Mouse (Mus musculus) midbrain, embryonic 16.5 days (tissue): Measurements from ENCODE around the gene Rftn1. TPM values are rescaled to one million over a fixed set of nuclear protein-coding genes. Genes with fewer than 3 reads are reported as not detected.

Source experiments
- ATAC-seq: fragments of 200-750 bp; cut with Nextera tagmentation; 2 replicates; pipeline ENCODE4 v1.8.0; 2017; ENCODE audit warnings: moderate TSS enrichment
- H3K27ac ChIP-seq: fragments of 300-500 bp; sonication (generic); 2 replicates; pipeline ENCODE4 v1.5.1; 2014; ENCODE audit warnings: mild to moderate bottlenecking, low read length, mixed read lengths
- H3K27me3 ChIP-seq: fragments of 300-500 bp; sonication (generic); 2 replicates; pipeline ENCODE4 v1.6.1; 2014; ENCODE audit warnings: low read depth, low read length, mixed read lengths; ENCODE audit not compliant: control insufficient read depth, insufficient read depth
- H3K36me3 ChIP-seq: fragments of 300-500 bp; sonication (generic); 2 replicates; pipeline ENCODE4 v1.6.1; 2014; ENCODE audit warnings: mild to moderate bottlenecking, low read length, moderate library complexity, mixed read lengths; ENCODE audit not compliant: control insufficient read depth, insufficient read depth
- H3K4me1 ChIP-seq: fragments of 300-500 bp; sonication (generic); 2 replicates; pipeline ENCODE4 v1.6.1; 2014; ENCODE audit warnings: mild to moderate bottlenecking, low read length, mixed read lengths; ENCODE audit not compliant: control insufficient read depth, insufficient read depth
- H3K4me2 ChIP-seq: fragments of 300-500 bp; sonication (generic); 2 replicates; pipeline ENCODE4 v1.6.1; 2014; ENCODE audit warnings: mild to moderate bottlenecking, low read length, mixed read lengths
- H3K4me3 ChIP-seq: fragments of 300-500 bp; sonication (generic); 2 replicates; pipeline ENCODE4 v1.5.1; 2014; ENCODE audit warnings: low read depth, mild to moderate bottlenecking, low read length, moderate library complexity, mixed read lengths
- H3K9ac ChIP-seq: fragments of 300-500 bp; sonication (generic); 2 replicates; pipeline ENCODE4 v1.6.1; 2014; ENCODE audit warnings: low read depth, low read length, mixed read lengths
- H3K9me3 ChIP-seq: fragments of 300-500 bp; sonication (generic); replicated peaks from 2 replicates; pipeline ENCODE4 v1.6.1; 2014; ENCODE audit warnings: mild to moderate bottlenecking, low read length, mixed read lengths; ENCODE audit not compliant: control insufficient read depth, poor library complexity, severe bottlenecking
- WGBS: fragments of 180-500 bp; shearing (Covaris S2); extraction: QIAGEN DNeasy Blood & Tissue Kit; methylation state at CpG from one replicate; pipeline ENCODE4 v1.1.7; 2014; 5-methylcytosine and 5-hydroxymethylcytosine counted together
- polyA plus RNA-seq: library from polyadenylated mRNA; unstranded; fragments of >200 nt; fragmentation: Nextera tagmentation; extraction: Ambion mirVana; gene quantifications from 2 replicates; pipeline ENCODE4 v1.2.1, GENCODE M21; 2015

Gene Rftn1
- polyA plus RNA-seq, 1 experiment from 2014 or later = 28.2 TPM

- 57% methylated on average over 4 of the region's 4 CpGs for WGBS
- no peaks in the 10 kb centered on the region for H3K27me3 ChIP-seq
Observed at GRCm38 (mm10) chr17:50183300-50183699, 7.2 kb downstream of the Rftn1 start.

DNA sequence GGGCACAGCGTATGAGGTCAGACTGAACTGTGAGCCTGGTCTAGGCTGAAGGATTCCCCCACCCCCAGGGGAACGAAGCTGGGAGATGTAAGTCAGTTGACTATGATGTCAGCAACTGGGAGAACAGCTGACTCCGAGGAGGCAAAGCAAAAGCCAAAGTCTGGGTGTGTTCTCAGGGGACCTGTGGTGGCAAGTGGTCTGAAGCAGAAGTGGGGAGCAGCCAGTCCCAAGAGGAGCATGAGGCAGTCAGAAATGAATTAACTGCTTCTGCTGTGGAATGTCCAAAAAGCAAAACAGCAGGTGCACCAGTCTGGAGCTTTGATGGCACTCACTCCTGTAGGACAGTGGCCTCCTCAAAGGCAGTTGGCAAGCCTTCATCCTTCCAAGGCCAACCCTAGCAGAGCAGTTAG is 7.9 kb downstream of the Rftn1 start:
- no peak overlapping the region for H3K4me2 ChIP-seq
- no peaks in the 10 kb centered on the region for H3K36me3 ChIP-seq
- WGBS = 76% methylated on average over 3 of the region's 3 CpGs
- no peak for ATAC-seq
- H3K4me1 ChIP-seq = peaks cover 16% of the 10 kb centered on the region
- no peaks in the 10 kb centered on the region for H3K27me3 ChIP-seq
- no peak overlapping the region for H3K4me3 ChIP-seq
- H3K9ac ChIP-seq = no peak overlapping the region
- H3K9me3 ChIP-seq = no peaks in the 10 kb centered on the region
- no peak overlapping the region for H3K27ac ChIP-seq

More at GRCm38 (mm10) chr17:50183300-50183699, 7.2 kb downstream of the Rftn1 start:
- Histone ChIP-seq H3K36me3 (no peaks in the 10 kb centered on the region), H3K9ac (no peak overlapping the region), H3K9me3 (no peaks in the 10 kb centered on the region), H3K4me3 (no peak overlapping the region), H3K27ac (no peak overlapping the region), H3K4me1 (peaks cover 16% of the 10 kb centered on the region), H3K4me2 (no peak overlapping the region)
- no peak for ATAC-seq

- Histone ChIP-seq H3K9ac (no peak overlapping the region), H3K27ac (no peak overlapping the region), H3K27me3 (no peaks in the 10 kb centered on the region), H3K36me3 (no peaks in the 10 kb centered on the region), H3K4me2 (no peak overlapping the region), H3K4me3 (no peak overlapping the region), H3K4me1 (peaks cover 16% of the 10 kb centered on the region), H3K9me3 (no peaks in the 10 kb centered on the region)
- ATAC-seq = no peak
- 93% methylated on average over 4 of the region's 4 CpGs for WGBS
Observed at GRCm38 (mm10) chr17:50180899-50181570, 9.4 kb downstream of the Rftn1 start.

- 96% methylated on average over 3 of the region's 3 CpGs for WGBS
- Histone ChIP-seq H3K9me3 (no peaks in the 10 kb centered on the region), H3K27ac (no peak overlapping the region), H3K4me2 (no peak overlapping the region), H3K27me3 (no peaks in the 10 kb centered on the region), H3K9ac (no peak overlapping the region), H3K4me1 (0 out of 2 replicates have a peak, but pooled peaks cover 3% of the 10 kb centered on the region), H3K36me3 (no peaks in the 10 kb centered on the region), H3K4me3 (no peak overlapping the region)
- no peak for ATAC-seq
Observed at GRCm38 (mm10) chr17:50173776-50174175, 16.7 kb downstream of the Rftn1 start.

DNA sequence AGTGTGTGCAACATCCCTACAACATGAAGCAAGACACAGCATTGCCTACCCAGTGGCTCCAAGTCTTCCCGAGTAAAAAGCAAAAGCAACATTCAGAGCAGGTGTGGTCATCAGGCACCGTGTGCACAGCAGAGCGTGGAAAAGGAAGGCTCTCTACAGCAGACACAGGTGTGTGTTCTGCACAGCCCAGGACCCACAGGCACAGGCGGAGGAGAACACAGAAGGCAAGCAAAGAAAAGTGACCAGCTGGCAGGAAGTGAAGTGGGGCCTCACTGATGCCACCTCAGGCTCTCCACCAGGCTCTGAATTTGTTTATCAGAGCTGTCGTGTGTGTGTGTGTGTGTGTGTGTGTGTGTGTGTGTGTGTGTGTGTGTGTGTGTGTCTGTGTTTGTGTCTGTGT is 17.1 kb downstream of the Rftn1 start:
- no peak overlapping the region for H3K4me2 ChIP-seq
- 96% methylated on average over 5 of the region's 5 CpGs for WGBS
- H3K9ac ChIP-seq = no peak overlapping the region
- no peaks in the 10 kb centered on the region for H3K27me3 ChIP-seq
- H3K27ac ChIP-seq = no peak overlapping the region
- H3K4me3 ChIP-seq = no peak overlapping the region
- no peaks in the 10 kb centered on the region for H3K36me3 ChIP-seq
- ATAC-seq = no peak
- 0 out of 2 replicates have a peak, but pooled peaks cover 3% of the 10 kb centered on the region for H3K4me1 ChIP-seq
- H3K9me3 ChIP-seq = no peaks in the 10 kb centered on the region

DNA sequence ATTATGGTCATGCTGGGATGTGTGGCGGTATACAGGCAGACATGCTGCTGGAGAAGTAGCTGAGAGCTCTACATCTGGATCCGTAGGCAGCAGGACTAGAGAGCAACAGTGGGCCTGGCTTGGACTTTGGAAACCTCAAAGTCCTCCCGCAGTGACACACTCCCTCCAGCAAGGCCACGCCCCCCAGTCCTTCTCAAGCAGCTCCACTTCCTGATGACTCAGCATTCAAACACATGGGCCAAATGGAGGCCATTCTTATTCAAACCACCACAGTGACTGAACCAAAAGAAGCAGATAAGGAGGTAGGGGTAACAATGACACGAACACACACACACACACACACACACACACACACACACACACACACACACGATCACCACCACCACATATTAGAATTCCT is 17.7 kb downstream of the Rftn1 start:
- Histone ChIP-seq H3K27me3 (no peaks in the 10 kb centered on the region), H3K36me3 (peaks cover 2% of the 10 kb centered on the region; the same call in 1 of the 2 replicates), H3K4me2 (no peak overlapping the region), H3K4me1 (0 out of 2 replicates have a peak, but pooled peaks cover 3% of the 10 kb centered on the region), H3K27ac (no peak overlapping the region), H3K4me3 (no peak overlapping the region), H3K9ac (no peak overlapping the region), H3K9me3 (no peaks in the 10 kb centered on the region)
- 96% methylated on average over 6 of the region's 6 CpGs for WGBS
- no peak for ATAC-seq

- Histone ChIP-seq H3K27ac (no peak overlapping the region), H3K36me3 (peaks cover 2% of the 10 kb centered on the region; the same call in 1 of the 2 replicates), H3K4me2 (no peak overlapping the region), H3K9ac (no peak overlapping the region), H3K4me3 (no peak overlapping the region), H3K4me1 (0 out of 2 replicates have a peak, but pooled peaks cover 3% of the 10 kb centered on the region), H3K9me3 (no peaks in the 10 kb centered on the region), H3K27me3 (no peaks in the 10 kb centered on the region)
- no peak for ATAC-seq
- 66% methylated on average over 6 of the region's 6 CpGs for WGBS
Observed at GRCm38 (mm10) chr17:50170935-50171545, 19.4 kb downstream of the Rftn1 start.

DNA sequence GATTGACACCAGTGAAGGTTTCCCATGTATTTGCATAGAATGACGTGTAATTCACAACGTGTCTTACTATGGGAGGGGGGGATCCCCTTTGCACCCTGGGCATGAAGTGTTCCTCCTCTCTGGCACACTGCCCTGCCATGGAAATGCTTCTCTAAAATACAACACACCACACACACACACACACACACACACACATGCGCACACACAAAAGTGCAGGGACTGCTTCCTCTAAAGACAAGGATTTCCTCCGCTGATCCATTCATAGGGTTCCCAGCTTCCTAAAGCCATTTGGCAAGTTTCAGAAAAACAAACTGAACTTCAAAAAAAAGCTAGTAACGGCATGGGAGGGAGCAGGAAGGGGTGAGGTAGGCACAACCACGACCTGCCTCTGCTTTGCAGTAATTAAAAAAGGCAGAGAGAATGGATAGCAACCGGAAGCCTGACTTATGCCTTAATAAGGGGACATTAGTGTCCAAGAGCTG is 20.5 kb downstream of the Rftn1 start:
- H3K36me3 ChIP-seq = peaks cover 10% of the 10 kb centered on the region
- H3K27me3 ChIP-seq = no peaks in the 10 kb centered on the region
- no peak overlapping the region for H3K27ac ChIP-seq
- peaks cover 2% of the 10 kb centered on the region for H3K9me3 ChIP-seq
- WGBS = 64% methylated on average over 7 of the region's 7 CpGs
- H3K9ac ChIP-seq = no peak overlapping the region
- no peak overlapping the region for H3K4me2 ChIP-seq
- ATAC-seq = no peak
- H3K4me1 ChIP-seq = 0 out of 2 replicates have a peak, but pooled peaks cover 3% of the 10 kb centered on the region
- H3K4me3 ChIP-seq = no peak overlapping the region
